Mouse (Mus musculus): Measurements from ENCODE around the gene Efhd1. TPM values are rescaled to one million over a fixed set of nuclear protein-coding genes. Genes with fewer than 3 reads are reported as not detected.

The Efhd1 gene
- total RNA-seq, 1 experiment, result 1.8 TPM

DNA sequence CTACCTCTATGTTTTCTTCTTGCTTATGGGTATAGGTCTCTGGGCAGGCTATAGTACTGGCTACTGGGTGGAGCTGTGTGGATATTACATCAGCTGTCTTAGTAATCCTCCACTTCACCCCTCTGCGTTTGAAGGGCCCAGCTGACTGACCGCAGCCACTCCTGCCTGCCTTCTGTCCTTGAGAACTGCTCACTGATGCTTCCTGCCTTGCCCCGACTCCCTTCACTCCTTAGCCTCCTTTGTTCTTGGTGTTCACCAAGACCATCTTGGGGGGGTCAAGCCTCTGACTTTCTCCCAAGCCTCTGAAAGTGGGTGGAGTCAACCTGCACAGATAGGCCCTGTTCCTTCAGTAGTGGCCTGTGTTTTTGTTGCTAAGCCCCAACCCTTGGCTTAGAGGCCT lies 8.3 kb downstream of the Efhd1 start:
- in situ Hi-C loops (cut with MboI; ENCODE audit: low sequenced_read_pairs in 2 of 2, unreplicated experiment in 2 of 2), result no loop called here
- TF ChIP-seq MAFK (IDR thresholded peaks at IDR 0.05; ENCODE audit: insufficient read depth, low read depth, low read length) (no peak), ZNF384 (IDR thresholded peaks at IDR 0.05; ENCODE audit: low read depth, low read length) (no peak), CHD2 (IDR thresholded peaks at IDR 0.05; ENCODE audit: low read depth, low read length) (no peak), ZC3H11A (IDR thresholded peaks at IDR 0.05; ENCODE audit: borderline replicate concordance, low read depth, low read length) (no peak), HCFC1 (IDR thresholded peaks at IDR 0.05; ENCODE audit: borderline replicate concordance, insufficient read depth, low read length) (no peak)

DNA sequence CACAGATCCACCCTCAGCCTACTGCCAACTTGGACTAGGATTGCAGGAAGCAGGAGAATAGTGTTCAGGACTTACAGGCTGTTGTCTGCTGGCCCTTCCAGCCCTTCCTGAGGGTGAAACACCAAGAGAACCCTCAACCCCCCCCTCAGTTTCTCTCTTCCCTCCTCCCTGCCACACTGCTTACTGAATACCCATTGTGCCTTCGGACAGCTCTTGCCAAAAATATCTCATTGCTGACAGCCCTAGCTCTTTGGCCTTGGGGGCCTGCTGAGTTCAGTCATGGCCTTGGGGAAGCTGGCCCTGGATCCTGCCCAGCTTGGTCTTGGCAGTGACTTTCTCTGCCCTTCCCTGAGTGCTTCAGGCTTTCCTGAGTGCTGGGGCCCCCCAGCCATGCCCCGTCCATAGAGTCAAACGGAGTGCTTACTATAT lies 9.4 kb downstream of the Efhd1 start:
- H3K36me3 ChIP-seq (ENCODE audit: control insufficient read depth, insufficient read depth, low read length, poor library complexity, severe bottlenecking), result no peaks in the 10 kb centered on the region
- no peak overlapping the region for H3K27ac ChIP-seq (ENCODE audit: insufficient read depth, low read depth, low read length, poor library complexity, severe bottlenecking)
- H3K4me3 ChIP-seq (ENCODE audit: insufficient read depth in 1 of 2, low read depth in 1 of 2, low read length in 2 of 2, poor library complexity in 1 of 2, severe bottlenecking in 1 of 2), result no peak overlapping the region
- H3K9ac ChIP-seq (ENCODE audit: insufficient read depth, low read depth, low read length, poor library complexity, severe bottlenecking), result no peak overlapping the region
- no peak for DNase-seq (ENCODE audit: low read depth, low spot score)
- H3K9me3 ChIP-seq (ENCODE audit: control insufficient read depth, insufficient read depth, low read depth, low read length), result no peaks in the 10 kb centered on the region
- no peak for TF ChIP-seq CHD2 (IDR thresholded peaks at IDR 0.05; ENCODE audit: low read depth, low read length)
- H3K4me1 ChIP-seq (ENCODE audit: control insufficient read depth in 2 of 2, insufficient read depth in 2 of 2, low read length in 2 of 2, poor library complexity in 1 of 2), result peaks cover 3 to 19% of the 10 kb centered on the region in 2 experiments; a peak in 3 of 4 replicates
- in situ Hi-C loops (cut with MboI; ENCODE audit: low sequenced_read_pairs in 2 of 2, unreplicated experiment in 2 of 2), result no loop called here

More for the DNA sequence above, 8.3 kb downstream of the Efhd1 start:
- no peaks in the 10 kb centered on the region for H3K36me3 ChIP-seq (ENCODE audit: control insufficient read depth, insufficient read depth, low read length, poor library complexity, severe bottlenecking)
- peaks cover 3 to 20% of the 10 kb centered on the region in 2 experiments; a peak in 3 of 4 replicates for H3K4me1 ChIP-seq (ENCODE audit: control insufficient read depth in 2 of 2, insufficient read depth in 2 of 2, low read length in 2 of 2, poor library complexity in 1 of 2)
- H3K4me3 ChIP-seq (ENCODE audit: insufficient read depth in 1 of 2, low read depth in 1 of 2, low read length in 2 of 2, poor library complexity in 1 of 2, severe bottlenecking in 1 of 2), result no peak overlapping the region
- H3K9ac ChIP-seq (ENCODE audit: insufficient read depth, low read depth, low read length, poor library complexity, severe bottlenecking), result no peak overlapping the region
- H3K27ac ChIP-seq (ENCODE audit: insufficient read depth, low read depth, low read length, poor library complexity, severe bottlenecking), result no peak overlapping the region
- no peaks in the 10 kb centered on the region for H3K9me3 ChIP-seq (ENCODE audit: control insufficient read depth, insufficient read depth, low read depth, low read length)
- no peak for DNase-seq (ENCODE audit: low read depth, low spot score)

DNA sequence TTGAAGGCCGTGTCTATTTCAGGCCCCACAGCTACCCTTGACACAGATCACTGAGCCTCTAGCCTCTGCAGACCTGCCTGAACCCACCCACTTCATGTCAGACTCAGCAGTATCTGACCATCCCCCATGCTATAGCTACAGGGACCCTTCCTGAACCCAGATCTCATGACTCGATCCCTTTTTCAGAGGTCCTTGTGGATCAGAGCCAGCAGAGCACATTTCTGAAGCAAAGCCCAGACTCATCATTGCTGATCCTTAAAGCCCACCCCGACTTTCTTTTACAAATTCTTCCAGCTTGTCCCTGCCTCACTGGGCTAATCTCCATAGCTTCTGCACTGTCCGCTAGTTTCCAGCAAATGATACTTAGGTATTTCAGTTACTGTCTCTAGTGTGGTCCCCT lies 10.0 kb downstream of the Efhd1 start:
- H3K4me1 ChIP-seq (ENCODE audit: control insufficient read depth in 2 of 2, insufficient read depth in 2 of 2, low read length in 2 of 2, poor library complexity in 1 of 2), result peaks cover 3 to 19% of the 10 kb centered on the region in 2 experiments; a peak in 3 of 4 replicates
- H3K9ac ChIP-seq (ENCODE audit: insufficient read depth, low read depth, low read length, poor library complexity, severe bottlenecking), result no peak overlapping the region
- H3K27ac ChIP-seq (ENCODE audit: insufficient read depth, low read depth, low read length, poor library complexity, severe bottlenecking), result no peak overlapping the region
- H3K9me3 ChIP-seq (ENCODE audit: control insufficient read depth, insufficient read depth, low read depth, low read length), result no peaks in the 10 kb centered on the region
- no peak overlapping the region for H3K4me3 ChIP-seq (ENCODE audit: insufficient read depth in 1 of 2, low read depth in 1 of 2, low read length in 2 of 2, poor library complexity in 1 of 2, severe bottlenecking in 1 of 2)
- TF ChIP-seq MAFK (IDR thresholded peaks at IDR 0.05; ENCODE audit: insufficient read depth, low read depth, low read length) (no peak), ZC3H11A (IDR thresholded peaks at IDR 0.05; ENCODE audit: borderline replicate concordance, low read depth, low read length) (no peak), CHD2 (IDR thresholded peaks at IDR 0.05; ENCODE audit: low read depth, low read length) (no peak), HCFC1 (IDR thresholded peaks at IDR 0.05; ENCODE audit: borderline replicate concordance, insufficient read depth, low read length) (no peak), ZNF384 (IDR thresholded peaks at IDR 0.05; ENCODE audit: low read depth, low read length) (no peak)
- H3K36me3 ChIP-seq (ENCODE audit: control insufficient read depth, insufficient read depth, low read length, poor library complexity, severe bottlenecking), result no peaks in the 10 kb centered on the region
- in situ Hi-C loops (cut with MboI; ENCODE audit: low sequenced_read_pairs in 2 of 2, unreplicated experiment in 2 of 2), result no loop called here
- no peak for DNase-seq (ENCODE audit: low read depth, low spot score)

DNA sequence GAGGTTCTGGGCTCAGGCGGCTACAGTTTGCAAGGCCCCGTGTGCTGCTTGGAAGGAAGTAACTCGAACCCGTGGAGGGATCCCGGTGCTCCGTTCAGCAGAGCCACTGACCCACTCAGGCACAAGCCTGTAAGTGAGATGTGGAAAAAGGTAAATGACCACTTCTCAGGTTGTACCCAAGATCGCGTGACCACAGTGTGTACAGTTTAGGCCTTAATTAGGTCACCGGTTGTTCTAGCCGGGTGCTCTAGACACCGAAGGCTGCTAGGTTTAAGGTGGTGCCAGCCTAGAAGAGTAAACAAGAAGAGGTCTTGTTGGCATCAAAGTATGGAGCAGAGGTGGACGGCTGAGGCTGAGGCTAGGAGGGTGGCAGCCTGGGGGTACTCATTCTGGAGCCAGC lies 11.0 kb downstream of the Efhd1 start:
- no peak overlapping the region for H3K27ac ChIP-seq (ENCODE audit: insufficient read depth, low read depth, low read length, poor library complexity, severe bottlenecking)
- in situ Hi-C loops (cut with MboI; ENCODE audit: low sequenced_read_pairs in 2 of 2, unreplicated experiment in 2 of 2), result no loop called here
- no peak for DNase-seq (ENCODE audit: low read depth, low spot score)

DNA sequence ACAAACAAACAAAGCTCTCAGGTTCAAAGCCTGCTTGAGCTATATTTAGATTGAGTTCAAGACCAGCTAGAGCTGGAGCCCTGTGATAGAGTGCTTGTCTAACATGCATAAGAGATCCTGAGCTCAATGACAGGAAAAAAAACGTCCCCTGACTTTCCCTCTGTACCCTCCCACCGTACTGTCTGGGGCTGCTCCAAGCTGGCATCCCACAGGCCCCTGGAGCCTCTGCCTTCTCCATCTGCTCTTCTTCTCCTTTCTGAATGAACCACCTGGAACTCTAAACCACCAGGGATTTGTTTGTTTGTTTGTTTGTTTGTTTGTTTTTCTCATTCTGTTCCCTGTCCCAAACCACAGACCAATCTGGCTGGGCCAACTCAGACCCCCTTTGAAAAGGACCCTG lies 11.9 kb downstream of the Efhd1 start:
- no peak overlapping the region for H3K27ac ChIP-seq (ENCODE audit: insufficient read depth, low read depth, low read length, poor library complexity, severe bottlenecking)
- peaks cover 3 to 17% of the 10 kb centered on the region in 2 experiments; a peak in 3 of 4 replicates for H3K4me1 ChIP-seq (ENCODE audit: control insufficient read depth in 2 of 2, insufficient read depth in 2 of 2, low read length in 2 of 2, poor library complexity in 1 of 2)
- no peak overlapping the region for H3K4me3 ChIP-seq (ENCODE audit: insufficient read depth in 1 of 2, low read depth in 1 of 2, low read length in 2 of 2, poor library complexity in 1 of 2, severe bottlenecking in 1 of 2)
- no peak overlapping the region for H3K9ac ChIP-seq (ENCODE audit: insufficient read depth, low read depth, low read length, poor library complexity, severe bottlenecking)
- H3K9me3 ChIP-seq (ENCODE audit: control insufficient read depth, insufficient read depth, low read depth, low read length), result no peaks in the 10 kb centered on the region
- no peak for DNase-seq (ENCODE audit: low read depth, low spot score)
- TF ChIP-seq CHD2 (IDR thresholded peaks at IDR 0.05; ENCODE audit: low read depth, low read length), result no peak
- no peak for TF ChIP-seq HCFC1 (IDR thresholded peaks at IDR 0.05; ENCODE audit: borderline replicate concordance, insufficient read depth, low read length)
- TF ChIP-seq ZC3H11A (IDR thresholded peaks at IDR 0.05; ENCODE audit: borderline replicate concordance, low read depth, low read length), result no peak
- no peak for TF ChIP-seq MAFK (IDR thresholded peaks at IDR 0.05; ENCODE audit: insufficient read depth, low read depth, low read length)
- TF ChIP-seq ZNF384 (IDR thresholded peaks at IDR 0.05; ENCODE audit: low read depth, low read length), result no peak
- H3K36me3 ChIP-seq (ENCODE audit: control insufficient read depth, insufficient read depth, low read length, poor library complexity, severe bottlenecking), result no peaks in the 10 kb centered on the region
- in situ Hi-C loops (cut with MboI; ENCODE audit: low sequenced_read_pairs in 2 of 2, unreplicated experiment in 2 of 2), result no loop called here

More for the DNA sequence above, 11.0 kb downstream of the Efhd1 start:
- no peak overlapping the region for H3K4me3 ChIP-seq (ENCODE audit: insufficient read depth in 1 of 2, low read depth in 1 of 2, low read length in 2 of 2, poor library complexity in 1 of 2, severe bottlenecking in 1 of 2)
- no peaks in the 10 kb centered on the region for H3K36me3 ChIP-seq (ENCODE audit: control insufficient read depth, insufficient read depth, low read length, poor library complexity, severe bottlenecking)
- no peak overlapping the region for H3K9ac ChIP-seq (ENCODE audit: insufficient read depth, low read depth, low read length, poor library complexity, severe bottlenecking)
- no peaks in the 10 kb centered on the region for H3K9me3 ChIP-seq (ENCODE audit: control insufficient read depth, insufficient read depth, low read depth, low read length)
- TF ChIP-seq HCFC1 (IDR thresholded peaks at IDR 0.05; ENCODE audit: borderline replicate concordance, insufficient read depth, low read length) (no peak), ZC3H11A (IDR thresholded peaks at IDR 0.05; ENCODE audit: borderline replicate concordance, low read depth, low read length) (no peak), ZNF384 (IDR thresholded peaks at IDR 0.05; ENCODE audit: low read depth, low read length) (no peak), CHD2 (IDR thresholded peaks at IDR 0.05; ENCODE audit: low read depth, low read length) (no peak), MAFK (IDR thresholded peaks at IDR 0.05; ENCODE audit: insufficient read depth, low read depth, low read length) (no peak)
- H3K4me1 ChIP-seq (ENCODE audit: control insufficient read depth in 2 of 2, insufficient read depth in 2 of 2, low read length in 2 of 2, poor library complexity in 1 of 2), result peaks cover 3 to 18% of the 10 kb centered on the region in 2 experiments; a peak in 3 of 4 replicates
